Mouse (Mus musculus): Measurements from ENCODE around the gene Sdhaf2. TPM values are rescaled to one million over a fixed set of nuclear protein-coding genes. Genes with fewer than 3 reads are reported as not detected.

Gene Sdhaf2
- polyA plus RNA-seq, 1 experiment from 2014 or later: 67.6 TPM

DNA sequence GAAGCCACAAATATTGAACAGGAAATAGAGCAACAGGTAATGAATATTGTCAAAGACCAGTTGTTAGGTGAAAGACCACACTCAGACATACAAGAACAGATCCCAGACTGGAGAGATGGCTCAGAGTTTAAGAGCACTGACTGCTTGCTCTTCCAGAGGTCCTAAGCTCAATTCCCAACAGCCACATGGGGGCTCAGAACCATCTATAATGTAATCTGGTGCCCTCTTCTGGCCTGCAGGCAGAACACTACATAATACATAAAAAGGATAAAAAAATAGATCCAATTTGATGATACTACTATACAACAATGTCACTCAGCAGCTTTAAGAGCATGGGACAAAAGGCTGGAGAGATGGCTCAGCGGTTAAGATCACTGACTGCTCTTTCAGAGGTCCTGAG, 5.6 kb downstream of the Sdhaf2 start:
- Histone ChIP-seq H3K27me3 (ENCODE audit: control insufficient read depth, insufficient read depth, low read length) (no peaks in the 10 kb centered on the region), H3K36me3 (ENCODE audit: control insufficient read depth, insufficient read depth, low read length) (peaks cover 19% of the 10 kb centered on the region), H3K4me1 (ENCODE audit: control insufficient read depth, insufficient read depth, low read length) (0 out of 2 replicates have a peak, but pooled peaks cover 4% of the 10 kb centered on the region), H3K27ac (replicated peaks; ENCODE audit: low read depth, low read length) (no peak overlapping the region), H3K4me3 (replicated peaks; ENCODE audit: low read depth, low read length) (no peak overlapping the region), H3K9me3 (ENCODE audit: control insufficient read depth, low read length) (no peaks in the 10 kb centered on the region), H3K9ac (replicated peaks; ENCODE audit: low read length) (no peak overlapping the region), H3K4me2 (ENCODE audit: low read length) (no peak overlapping the region)
- 39% methylated on average over 1 of the region's 1 CpGs for WGBS
- no peak for ATAC-seq (ENCODE audit: low FRiP score, low TSS enrichment)
- peak; percentile 55 for DNase-seq

DNA sequence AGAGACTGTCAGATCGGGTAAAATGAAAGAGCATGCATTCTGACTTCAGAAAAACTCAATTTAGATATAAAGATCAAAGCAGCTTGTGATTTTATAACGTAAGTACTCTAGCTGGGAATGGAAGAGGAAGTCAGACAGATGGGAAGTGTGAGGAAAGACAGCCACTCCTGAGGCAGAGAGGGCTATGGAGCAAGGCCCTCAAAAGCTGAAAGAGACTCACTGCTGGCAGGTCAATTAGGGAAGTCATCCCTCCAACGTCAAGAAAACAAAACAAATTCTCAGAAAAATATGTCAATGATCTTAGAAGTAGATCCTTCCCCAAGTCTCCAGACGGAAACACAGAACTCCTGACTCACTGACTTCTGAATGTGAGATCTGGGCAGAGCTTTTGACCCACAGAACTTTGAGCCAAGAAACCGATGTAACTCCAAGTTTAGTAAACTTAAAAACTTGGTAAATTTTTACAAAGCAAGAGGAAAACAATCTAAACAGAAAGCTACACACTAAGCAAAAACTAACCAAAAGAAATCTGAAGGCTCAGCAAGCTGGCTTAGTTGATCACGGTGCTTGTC, 15.1 kb downstream of the Sdhaf2 start:
- ATAC-seq (ENCODE audit: low FRiP score, low TSS enrichment) (no peak), DNase-seq (no peak)
- Histone ChIP-seq H3K9me3 (ENCODE audit: control insufficient read depth, low read length) (no peaks in the 10 kb centered on the region), H3K9ac (replicated peaks; ENCODE audit: low read length) (no peak overlapping the region), H3K36me3 (ENCODE audit: control insufficient read depth, insufficient read depth, low read length) (peaks cover 61% of the 10 kb centered on the region), H3K4me3 (replicated peaks; ENCODE audit: low read depth, low read length) (no peak overlapping the region), H3K4me1 (ENCODE audit: control insufficient read depth, insufficient read depth, low read length) (no peaks in the 10 kb centered on the region), H3K27me3 (ENCODE audit: control insufficient read depth, insufficient read depth, low read length) (no peaks in the 10 kb centered on the region), H3K27ac (replicated peaks; ENCODE audit: low read depth, low read length) (no peak overlapping the region), H3K4me2 (ENCODE audit: low read length) (no peak overlapping the region)
- 88% methylated on average over 6 of the region's 6 CpGs for WGBS

DNA sequence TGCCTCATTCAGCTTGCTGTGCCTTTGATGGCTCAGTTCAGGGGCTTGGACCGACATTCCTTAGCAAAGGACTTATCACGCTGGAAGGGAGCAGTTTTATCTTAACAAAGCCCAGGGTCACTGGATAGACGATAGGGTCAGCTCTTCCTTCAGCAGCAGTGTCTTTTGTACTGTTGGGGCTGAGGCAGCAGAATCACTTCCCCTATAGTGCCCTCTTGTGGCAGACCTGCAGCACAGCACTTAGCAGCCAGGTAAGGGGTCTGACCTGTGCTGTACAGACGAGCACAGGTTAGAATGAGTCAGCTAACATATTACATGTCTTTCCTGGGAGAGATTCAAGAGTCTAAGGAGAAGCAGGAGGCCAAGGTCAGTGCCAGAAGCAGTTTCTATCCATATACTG, 23.4 kb downstream of the Sdhaf2 start:
- H3K27me3 ChIP-seq (ENCODE audit: control insufficient read depth, insufficient read depth, low read length): no peaks in the 10 kb centered on the region
- DNase-seq (peak; percentile 86), ATAC-seq (ENCODE audit: low FRiP score, low TSS enrichment) (peak; percentile 66; the same call in 1 of the 2 replicates)
- H3K9me3 ChIP-seq (ENCODE audit: control insufficient read depth, low read length): no peaks in the 10 kb centered on the region
- under 1% methylated on average over 4 of the region's 4 CpGs for WGBS
- H3K4me1 ChIP-seq (ENCODE audit: control insufficient read depth, insufficient read depth, low read length): no peaks in the 10 kb centered on the region
- H3K27ac ChIP-seq (replicated peaks; ENCODE audit: low read depth, low read length): no peak overlapping the region
- H3K4me3 ChIP-seq (replicated peaks; ENCODE audit: low read depth, low read length): no peak overlapping the region
- H3K9ac ChIP-seq (replicated peaks; ENCODE audit: low read length): no peak overlapping the region
- peaks cover 55% of the 10 kb centered on the region for H3K36me3 ChIP-seq (ENCODE audit: control insufficient read depth, insufficient read depth, low read length)
- no peak overlapping the region for H3K4me2 ChIP-seq (ENCODE audit: low read length)

DNA sequence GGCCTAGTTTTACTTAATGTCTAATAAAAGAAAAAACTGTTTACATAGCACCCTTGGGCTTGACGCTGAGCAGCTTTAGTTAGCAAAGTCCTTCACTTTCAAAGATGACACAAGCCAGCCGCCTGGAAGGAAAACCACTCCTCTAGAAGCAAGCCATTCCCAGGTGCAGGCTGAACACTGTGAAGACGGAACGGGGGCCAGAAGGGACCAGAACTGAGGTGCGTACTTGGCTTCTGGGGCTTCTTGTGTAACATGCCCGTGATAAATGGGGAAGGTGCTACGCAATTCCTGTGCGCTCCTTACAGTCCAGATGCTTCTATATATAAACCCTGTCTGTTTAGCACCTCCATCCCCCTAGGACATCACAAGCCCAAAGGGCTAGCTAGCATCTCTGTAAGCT, 25.4 kb downstream of the Sdhaf2 start:
- no peak for ATAC-seq (ENCODE audit: low FRiP score, low TSS enrichment)
- no peaks in the 10 kb centered on the region for H3K9me3 ChIP-seq (ENCODE audit: control insufficient read depth, low read length)
- peaks cover 42% of the 10 kb centered on the region for H3K36me3 ChIP-seq (ENCODE audit: control insufficient read depth, insufficient read depth, low read length)

DNA sequence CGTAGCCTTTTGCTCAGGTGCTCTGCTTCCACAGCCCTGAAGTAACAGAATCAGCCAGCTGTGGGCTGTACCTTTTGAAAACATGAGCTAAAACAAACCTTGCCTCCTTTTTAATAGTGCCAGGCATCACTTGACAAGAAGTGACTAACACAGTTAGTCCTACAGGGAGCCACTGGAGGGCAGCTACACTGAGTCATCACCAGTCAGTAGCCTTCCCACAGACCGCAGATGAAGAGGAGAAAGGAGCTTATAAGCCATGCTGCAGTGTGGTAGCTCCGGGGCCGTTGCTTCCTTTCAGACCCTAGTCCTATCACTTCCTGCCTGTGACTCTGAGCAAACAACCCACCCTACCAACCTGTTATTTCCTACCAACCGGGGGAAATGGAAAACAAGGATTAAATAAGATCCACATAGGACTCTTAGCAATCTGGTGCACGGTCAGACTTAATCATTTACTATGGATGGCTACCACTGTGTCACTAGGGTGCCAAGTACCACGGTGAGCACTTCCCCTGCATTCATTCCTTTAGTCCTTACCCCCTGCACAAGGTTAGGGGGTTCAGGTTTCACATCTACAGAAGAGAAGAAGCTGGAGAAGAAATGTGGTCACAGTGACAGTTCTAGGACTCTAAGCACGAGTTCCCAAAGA, 28.3 kb downstream of the Sdhaf2 start:
- peaks cover 28% of the 10 kb centered on the region for H3K36me3 ChIP-seq (ENCODE audit: control insufficient read depth, insufficient read depth, low read length)
- DNase-seq (no peak), ATAC-seq (ENCODE audit: low FRiP score, low TSS enrichment) (no peak)
- peak overlapping the region; percentile 50; the same call in 1 of the 2 replicates for H3K27ac ChIP-seq (replicated peaks; ENCODE audit: low read depth, low read length)
- H3K4me3 ChIP-seq (replicated peaks; ENCODE audit: low read depth, low read length): no peak overlapping the region
- 55% methylated on average over 8 of the region's 8 CpGs for WGBS
- no peak overlapping the region for H3K4me2 ChIP-seq (ENCODE audit: low read length)
- no peak overlapping the region for H3K9ac ChIP-seq (replicated peaks; ENCODE audit: low read length)
- H3K4me1 ChIP-seq (ENCODE audit: control insufficient read depth, insufficient read depth, low read length): peaks cover 6% of the 10 kb centered on the region
- H3K9me3 ChIP-seq (ENCODE audit: control insufficient read depth, low read length): no peaks in the 10 kb centered on the region
- H3K27me3 ChIP-seq (ENCODE audit: control insufficient read depth, insufficient read depth, low read length): no peaks in the 10 kb centered on the region

More for the DNA sequence above, 25.4 kb downstream of the Sdhaf2 start:
- DNase-seq: no peak
- WGBS: 95% methylated on average over 8 of the region's 8 CpGs
- H3K9ac ChIP-seq (replicated peaks; ENCODE audit: low read length): no peak overlapping the region
- no peak overlapping the region for H3K4me2 ChIP-seq (ENCODE audit: low read length)
- no peak overlapping the region for H3K4me3 ChIP-seq (replicated peaks; ENCODE audit: low read depth, low read length)
- peaks cover 6% of the 10 kb centered on the region for H3K4me1 ChIP-seq (ENCODE audit: control insufficient read depth, insufficient read depth, low read length)
- H3K27me3 ChIP-seq (ENCODE audit: control insufficient read depth, insufficient read depth, low read length): no peaks in the 10 kb centered on the region
- H3K27ac ChIP-seq (replicated peaks; ENCODE audit: low read depth, low read length): no peak overlapping the region

DNA sequence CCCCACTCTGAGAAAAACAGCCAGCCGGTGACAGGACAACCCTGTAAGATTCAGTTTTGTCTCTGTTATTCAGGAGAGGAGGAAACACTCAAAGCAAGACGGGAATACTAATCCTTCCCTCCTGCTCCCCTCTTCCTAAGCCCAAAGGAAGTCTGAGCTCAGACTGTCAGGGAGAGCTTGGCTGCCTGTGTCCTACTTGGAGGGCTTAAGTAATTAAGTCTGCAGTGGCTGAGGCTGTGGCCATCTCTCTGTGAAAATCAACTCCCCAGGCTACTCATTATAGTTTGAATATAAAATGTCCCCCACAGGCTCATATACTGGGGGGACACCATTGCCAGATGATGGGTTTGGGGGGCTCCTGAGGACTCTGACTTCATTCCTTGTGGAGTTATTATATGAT, 29.0 kb downstream of the Sdhaf2 start:
- ATAC-seq (ENCODE audit: low FRiP score, low TSS enrichment) (peak; percentile 37; the same call in 1 of the 2 replicates), DNase-seq (peak; percentile 29)
- WGBS: 39% methylated on average over 2 of the region's 2 CpGs
- Histone ChIP-seq H3K4me1 (ENCODE audit: control insufficient read depth, insufficient read depth, low read length) (peaks cover 6% of the 10 kb centered on the region), H3K27me3 (ENCODE audit: control insufficient read depth, insufficient read depth, low read length) (no peaks in the 10 kb centered on the region), H3K9me3 (ENCODE audit: control insufficient read depth, low read length) (no peaks in the 10 kb centered on the region), H3K4me3 (replicated peaks; ENCODE audit: low read depth, low read length) (no peak overlapping the region), H3K36me3 (ENCODE audit: control insufficient read depth, insufficient read depth, low read length) (peaks cover 26% of the 10 kb centered on the region), H3K27ac (replicated peaks; ENCODE audit: low read depth, low read length) (peak overlapping the region; percentile 50), H3K4me2 (ENCODE audit: low read length) (no peak overlapping the region), H3K9ac (replicated peaks; ENCODE audit: low read length) (no peak overlapping the region; the same call in 1 of the 2 replicates)

GRCm38 (mm10) chr19:10495670-10496069, 30.3 kb downstream of the Sdhaf2 start:
- WGBS: 97% methylated on average over 1 of the region's 1 CpGs
- Histone ChIP-seq H3K27ac (replicated peaks; ENCODE audit: low read depth, low read length) (no peak overlapping the region), H3K9ac (replicated peaks; ENCODE audit: low read length) (no peak overlapping the region), H3K4me3 (replicated peaks; ENCODE audit: low read depth, low read length) (no peak overlapping the region), H3K27me3 (ENCODE audit: control insufficient read depth, insufficient read depth, low read length) (no peaks in the 10 kb centered on the region), H3K36me3 (ENCODE audit: control insufficient read depth, insufficient read depth, low read length) (peaks cover 13% of the 10 kb centered on the region), H3K4me2 (ENCODE audit: low read length) (no peak overlapping the region), H3K9me3 (ENCODE audit: control insufficient read depth, low read length) (no peaks in the 10 kb centered on the region), H3K4me1 (ENCODE audit: control insufficient read depth, insufficient read depth, low read length) (peaks cover 6% of the 10 kb centered on the region)
- DNase-seq (no peak), ATAC-seq (ENCODE audit: low FRiP score, low TSS enrichment) (no peak)

- WGBS: 19% methylated on average over 9 of the region's 9 CpGs
- H3K27ac ChIP-seq (replicated peaks; ENCODE audit: low read depth, low read length): no peak overlapping the region
- no peak overlapping the region for H3K4me3 ChIP-seq (replicated peaks; ENCODE audit: low read depth, low read length)
- no peaks in the 10 kb centered on the region for H3K9me3 ChIP-seq (ENCODE audit: control insufficient read depth, low read length)
- H3K27me3 ChIP-seq (ENCODE audit: control insufficient read depth, insufficient read depth, low read length): no peaks in the 10 kb centered on the region
- H3K9ac ChIP-seq (replicated peaks; ENCODE audit: low read length): no peak overlapping the region
- ATAC-seq (ENCODE audit: low FRiP score, low TSS enrichment): peak; percentile 82
- DNase-seq: peak; percentile 90
- H3K4me2 ChIP-seq (ENCODE audit: low read length): no peak overlapping the region
- H3K4me1 ChIP-seq (ENCODE audit: control insufficient read depth, insufficient read depth, low read length): peaks cover 13% of the 10 kb centered on the region
- H3K36me3 ChIP-seq (ENCODE audit: control insufficient read depth, insufficient read depth, low read length): no peaks in the 10 kb centered on the region
Measured at GRCm38 (mm10) chr19:10486264-10486738, 39.6 kb downstream of the Sdhaf2 start.

- 18% methylated on average over 6 of the region's 6 CpGs for WGBS
- Histone ChIP-seq H3K4me1 (ENCODE audit: control insufficient read depth, insufficient read depth, low read length) (peaks cover 13% of the 10 kb centered on the region), H3K36me3 (ENCODE audit: control insufficient read depth, insufficient read depth, low read length) (no peaks in the 10 kb centered on the region), H3K27me3 (ENCODE audit: control insufficient read depth, insufficient read depth, low read length) (no peaks in the 10 kb centered on the region), H3K27ac (replicated peaks; ENCODE audit: low read depth, low read length) (0 out of 2 replicates have a peak within 1 kb of the TSS, but pooled peaks have one; percentile 13), H3K4me3 (replicated peaks; ENCODE audit: low read depth, low read length) (no peak within 1 kb of the TSS), H3K9me3 (ENCODE audit: control insufficient read depth, low read length) (no peaks in the 10 kb centered on the region), H3K4me2 (ENCODE audit: low read length) (0 out of 2 replicates have a peak within 1 kb of the TSS, but pooled peaks have one; percentile 5), H3K9ac (replicated peaks; ENCODE audit: low read length) (no peak within 1 kb of the TSS)
- DNase-seq: peak; percentile 78
- peak; percentile 46; the same call in 1 of the 2 replicates for ATAC-seq (ENCODE audit: low FRiP score, low TSS enrichment)
Measured at GRCm38 (mm10) chr19:10482703-10483102, 43.2 kb downstream of the Sdhaf2 start, which contains the start of gene Ppp1r32. TSS of gene Ppp1r32 (minus strand) at chr19:10482928.
